In genomic region chr17:8988119-8988807, GRCm38 (mm10) we compare ENCODE assay signal across 8 mouse cellular contexts. TPM values are rescaled to one million over a fixed set of nuclear protein-coding genes. Genes with fewer than 3 reads are reported as not detected.
A peak's percentile ranks its signal among the peaks of the same experiment; 100 is the strongest.
DNase-seq lines count a peak whose midpoint lies in the region; ATAC-seq and TF ChIP-seq lines count a peak whose summit lies in the region.

Gene 1700010I14Rik, plus strand, starts transcription at chr17:8988333.

- peak; percentile 74 to 88 for ATAC-seq in hematopoietic stem cell, adult 5-6 weeks (replicated peaks in 1 of 2; ENCODE audit: insufficient read depth in 1 of 2, low FRiP score in 2 of 2, low TSS enrichment in 1 of 2, low read depth in 1 of 2, poor library complexity in 2 of 2, severe bottlenecking in 2 of 2)
- ATAC-seq in lung, embryonic 14.5 days (ENCODE audit: insufficient read depth), result peak; percentile 54

- TF ChIP-seq EP300 in MEL (IDR thresholded peaks at IDR 0.05; ENCODE audit: low read depth in 1 of 2, low read length in 2 of 2), result no peak

- peak within 1 kb of the TSS; percentile 51 for H3K9ac ChIP-seq in MEL (ENCODE audit: control insufficient read depth, low read depth, low read length, poor library complexity, severe bottlenecking)
- H3K9ac ChIP-seq in lung, embryonic 14.5 days, result peak within 1 kb of the TSS; percentile 37

- peak; percentile 30 for TF ChIP-seq RAD21 in MEL (IDR thresholded peaks at IDR 0.05; ENCODE audit: low read depth, low read length)

- H3K4me2 ChIP-seq in lung, embryonic 14.5 days, result peak within 1 kb of the TSS; percentile 64

- peak; percentile 43 to 68 (median 63); a peak in 5 of 6 replicates for TF ChIP-seq CTCF in MEL (IDR thresholded peaks at IDR 0.05 in 2 of 3, conservative IDR thresholded peaks at IDR 0.05 in 1 of 3; ENCODE audit: control insufficient read depth in 1 of 3, insufficient read depth in 1 of 3, low read depth in 2 of 3, low read length in 3 of 3, poor library complexity in 1 of 3, severe bottlenecking in 1 of 3)
- peak; percentile 75 for TF ChIP-seq CTCF in lung, embryonic 14.5 days (IDR thresholded peaks at IDR 0.05; ENCODE audit: low read depth)
- peak; percentile 75 for TF ChIP-seq CTCF in olfactory bulb, adult 2 months (IDR thresholded peaks at IDR 0.05; ENCODE audit: insufficient read depth, low read depth, low read length)

- no peaks in the 10 kb centered on the region for H3K36me3 ChIP-seq in MEL (ENCODE audit: control insufficient read depth in 1 of 2, insufficient read depth in 2 of 2, low read length in 2 of 2)
- no peaks in the 10 kb centered on the region for H3K36me3 ChIP-seq in lung, embryonic 14.5 days (ENCODE audit: insufficient read depth)

- H3K4me1 ChIP-seq in MEL (ENCODE audit: control insufficient read depth in 1 of 2, insufficient read depth in 2 of 2, low read length in 2 of 2), result no peaks in the 10 kb centered on the region
- H3K4me1 ChIP-seq in lung, embryonic 14.5 days (ENCODE audit: insufficient read depth), result peaks cover 6% of the 10 kb centered on the region
- H3K4me1 ChIP-seq in olfactory bulb, adult 2 months (ENCODE audit: control insufficient read depth, insufficient read depth, low read length), result peaks cover 6% of the 10 kb centered on the region

- no peaks in the 10 kb centered on the region for H3K79me2 ChIP-seq in MEL (ENCODE audit: control insufficient read depth, insufficient read depth, low read length, poor library complexity)

- no peaks in the 10 kb centered on the region for H3K9me3 ChIP-seq in MEL (replicated peaks; ENCODE audit: insufficient read depth, low read length)
- H3K9me3 ChIP-seq in lung, embryonic 14.5 days (ENCODE audit: low read depth, low read length), result no peaks in the 10 kb centered on the region

- peak in 1 of 2 experiments; percentile 56; a peak in 1 of 4 replicates for TF ChIP-seq POLR2A in MEL (IDR thresholded peaks at IDR 0.05; ENCODE audit: control insufficient read depth in 1 of 2, insufficient read depth in 1 of 2, low read depth in 1 of 2, low read length in 2 of 2, poor library complexity in 1 of 2)
- peak; percentile 36; the same call in 1 of the 2 replicates for TF ChIP-seq POLR2A in olfactory bulb, adult 2 months (IDR thresholded peaks at IDR 0.05; ENCODE audit: insufficient read depth, low read depth, low read length)

- no peaks in the 10 kb centered on the region for H3K27me3 ChIP-seq in MEL (ENCODE audit: control insufficient read depth in 1 of 2, insufficient read depth in 2 of 2, low read length in 2 of 2)
- no peaks in the 10 kb centered on the region for H3K27me3 ChIP-seq in lung, embryonic 14.5 days (ENCODE audit: insufficient read depth, low read length)

- peak within 1 kb of the TSS; percentile 42 to 56 for H3K4me3 ChIP-seq in MEL (ENCODE audit: control insufficient read depth in 1 of 2, insufficient read depth in 1 of 2, low read depth in 2 of 2, low read length in 2 of 2)
- H3K4me3 ChIP-seq in lung, embryonic 14.5 days (ENCODE audit: low read depth, low read length), result peak within 1 kb of the TSS; percentile 35
- H3K4me3 ChIP-seq in olfactory bulb, adult 2 months (ENCODE audit: insufficient read depth, low read depth, low read length), result peak within 1 kb of the TSS; percentile 48

- WGBS in lung, embryonic 14.5 days, result 5% methylated on average over 13 of the region's 13 CpGs
- WGBS in olfactory bulb, adult 2 months, result 2% methylated on average over 13 of the region's 13 CpGs

- peak; percentile 77 for DNase-seq in MEL (ENCODE audit: low read depth, low spot score)
- peak; percentile 48 to 61 for DNase-seq in cerebellum, adult 18-20 months
- peak; percentile 87 for DNase-seq in forelimb bud, embryonic 11.5 days (ENCODE audit: low read depth, low spot score)
- DNase-seq in layer of hippocampus, adult 8-10 months (ENCODE audit: low spot score in 2 of 2), result peak; percentile 86 to 88
- DNase-seq in lung, embryonic 14.5 days, result peak; percentile 93
- DNase-seq in thymus, adult 18-20 months, result peak; percentile 80 to 85

- 0 out of 2 replicates have a peak within 1 kb of the TSS, but pooled peaks have one; percentile 2 for H3K27ac ChIP-seq in MEL (ENCODE audit: control insufficient read depth, low read depth, low read length)
- peak within 1 kb of the TSS; percentile 36 for H3K27ac ChIP-seq in lung, embryonic 14.5 days (ENCODE audit: low read depth)
- no peak within 1 kb of the TSS for H3K27ac ChIP-seq in olfactory bulb, adult 2 months (ENCODE audit: insufficient read depth, low read depth, low read length)

TF ChIP-seq in MEL, 35 proteins besides CTCF, POLR2A, EP300 and RAD21:
- TF ChIP-seq TCF12 (IDR thresholded peaks at IDR 0.05; ENCODE audit: low read depth, low read length), result no peak
- no peak for TF ChIP-seq POLR2AphosphoS5 (IDR thresholded peaks at IDR 0.05; ENCODE audit: borderline replicate concordance, low read depth, low read length)
- no peak for TF ChIP-seq UBTF (IDR thresholded peaks at IDR 0.05; ENCODE audit: borderline replicate concordance, insufficient read depth, low read depth, low read length)
- TF ChIP-seq CHD2 (IDR thresholded peaks at IDR 0.05; ENCODE audit: low read length), result no peak
- TF ChIP-seq TAL1 (IDR thresholded peaks at IDR 0.05; ENCODE audit: low read length), result no peak
- no peak for TF ChIP-seq CHD1 (IDR thresholded peaks at IDR 0.05; ENCODE audit: low read depth, low read length)
- TF ChIP-seq MXI1 (IDR thresholded peaks at IDR 0.05; ENCODE audit: low read depth, low read length), result peak; percentile 19; the same call in 1 of the 2 replicates
- no peak for TF ChIP-seq MAZ (IDR thresholded peaks at IDR 0.05; ENCODE audit: low read depth, low read length)
- no peak for TF ChIP-seq MAFK (IDR thresholded peaks at IDR 0.05; ENCODE audit: borderline replicate concordance, low read depth, low read length)
- TF ChIP-seq SIN3A (IDR thresholded peaks at IDR 0.05; ENCODE audit: low read length), result peak; percentile 78
- no peak for TF ChIP-seq ZC3H11A (IDR thresholded peaks at IDR 0.05; ENCODE audit: low read depth, low read length)
- no peak for TF ChIP-seq USF2 (IDR thresholded peaks at IDR 0.05; ENCODE audit: borderline replicate concordance in 1 of 2, insufficient read depth in 1 of 2, low read depth in 1 of 2, low read length in 2 of 2)
- TF ChIP-seq ETS1 (IDR thresholded peaks at IDR 0.05; ENCODE audit: low read depth, low read length), result peak; percentile 32; the same call in 1 of the 2 replicates
- peak; percentile 59 for TF ChIP-seq SMC3 (IDR thresholded peaks at IDR 0.05; ENCODE audit: low read depth, low read length)
- peak; percentile 68 for TF ChIP-seq HCFC1 (IDR thresholded peaks at IDR 0.05; ENCODE audit: low read depth, low read length)
- peak; percentile 45; the same call in 1 of the 2 replicates for TF ChIP-seq NELFE (IDR thresholded peaks at IDR 0.05; ENCODE audit: low read depth, low read length)
TF ChIP-seq in MEL: peak in this region for 6.

RNA-seq across cellular contexts. Expression of gene 1700010I14Rik, which starts in this region (rescaled TPM):
- total RNA-seq in MEL (2012; rRNA removed), result 0.23 and 0.33 TPM in 2 replicates
- 1 to 10 TPM in 1 of 2 experiments, not detected in 1; 2.2 TPM for polyA plus RNA-seq in MEL (2012; ENCODE audit: insufficient read depth in 1 of 2, insufficient read length in 2 of 2, low read depth in 1 of 2, low replicate concordance in 2 of 2, missing spikeins in 1 of 2)
- 2.4 and 3.4 TPM in 2 replicates for total RNA-seq in hematopoietic stem cell, adult 5-6 weeks (2017)
- total RNA-seq in layer of hippocampus, adult 8-10 months (2022), result 1 to 10 TPM; 1.2 to 2.7 (median 2.2) TPM
- 1.4 and 1.5 TPM in 2 replicates for polyA plus RNA-seq in lung, embryonic 14.5 days (2014; fragmentation: Nextera tagmentation; extraction: Ambion mirVana)
- polyA plus RNA-seq in olfactory bulb, adult 2 months (2012; ENCODE audit: insufficient read depth, insufficient read length, low replicate concordance, missing spikeins), result not detected in 2 replicates
